Mouse (Mus musculus) G1E-ER4 (cell line): ENCODE data around the gene Sgca. TPM values are rescaled to one million over a fixed set of nuclear protein-coding genes. Genes with fewer than 3 reads are reported as not detected.

Experiments used
- GATA1 ChIP-seq: IDR thresholded peaks from one replicate; pipeline ENCODE4 v1.8.0; 2012; ENCODE audit warnings: low read length, inconsistent platforms
- polyA plus RNA-seq: library from polyadenylated mRNA; stranded (reverse); fragments of >175 nt; gene quantifications from 2 replicates; pipeline ENCODE4 v1.2.3, GENCODE M21; 2012

The Sgca gene
- polyA plus RNA-seq, 1 experiment: not detected

- no peak for TF ChIP-seq GATA1
These were observed 29.9 kb upstream of the Sgca start for GRCm38 (mm10) chr11:95006038-95006437.

- no peak for TF ChIP-seq GATA1
These were observed 28.7 kb upstream of the Sgca start for GRCm38 (mm10) chr11:95004937-95005198.

- TF ChIP-seq GATA1: no peak
These were observed 28.2 kb upstream of the Sgca start for GRCm38 (mm10) chr11:95004136-95004936.

- no peak for TF ChIP-seq GATA1
These were observed 26.6 kb upstream of the Sgca start for GRCm38 (mm10) chr11:95002705-95003104.

GRCm38 (mm10) chr11:95001584-95002347, 25.6 kb upstream of the Sgca start:
- TF ChIP-seq GATA1: no peak

GRCm38 (mm10) chr11:95001058-95001457, 24.9 kb upstream of the Sgca start:
- TF ChIP-seq GATA1: no peak

- TF ChIP-seq GATA1: no peak
These were observed 24.4 kb upstream of the Sgca start for GRCm38 (mm10) chr11:95000548-95000947.

- TF ChIP-seq GATA1: no peak
These were observed 24.0 kb upstream of the Sgca start for GRCm38 (mm10) chr11:95000128-95000527.

GRCm38 (mm10) chr11:94998041-94998531, 22.0 kb upstream of the Sgca start:
- TF ChIP-seq GATA1: no peak

- TF ChIP-seq GATA1: no peak
These were observed 21.5 kb upstream of the Sgca start for GRCm38 (mm10) chr11:94997596-94997995.

- TF ChIP-seq GATA1: no peak
These were observed 20.9 kb upstream of the Sgca start for GRCm38 (mm10) chr11:94996984-94997383.

- no peak for TF ChIP-seq GATA1
These were observed 20.0 kb upstream of the Sgca start for GRCm38 (mm10) chr11:94996101-94996500.

GRCm38 (mm10) chr11:94994947-94995772, 19.0 kb upstream of the Sgca start:
- TF ChIP-seq GATA1: no peak

GRCm38 (mm10) chr11:94994208-94994814, 18.2 kb upstream of the Sgca start:
- TF ChIP-seq GATA1: no peak

GRCm38 (mm10) chr11:94992754-94993606, 16.9 kb upstream of the Sgca start:
- no peak for TF ChIP-seq GATA1

GRCm38 (mm10) chr11:94992480-94992753, 16.3 kb upstream of the Sgca start:
- no peak for TF ChIP-seq GATA1
